12 mouse cellular contexts compared by ENCODE assay signal in genomic region chr19:16494816-16495516, GRCm38 (mm10).
"Had no signal": no experiment of that assay in that cellular context is flagged by ENCODE, and none has a peak within 500 bp of the region (broad histone marks: within the 10 kb centered on the region; RNA-seq: fewer than 3 reads in every experiment).

No protein-coding gene starts in this region.

- H3K9me3 ChIP-seq: megakaryocyte, embryonic 14.5 days; midbrain, embryonic 12.5 days; neural tube, embryonic 13.5 days had no signal

- H3K4me2 ChIP-seq: lung, embryonic 14.5 days; midbrain, embryonic 12.5 days; neural tube, embryonic 13.5 days had no signal

- DNase-seq: kidney, adult 18-20 months; kidney, postnatal 10 days; kidney, postnatal 4 days; lung, postnatal 4 days; right cerebral cortex, postnatal 14 days; thymus, postnatal 36 days had no signal

- ATAC-seq: midbrain, embryonic 16.5 days had no signal

- H3K4me1 ChIP-seq: megakaryocyte, embryonic 14.5 days had no signal

- H3K9ac ChIP-seq: lung, embryonic 14.5 days; midbrain, embryonic 12.5 days; neural tube, embryonic 13.5 days had no signal

- H3K4me3 ChIP-seq: layer of hippocampus, adult 2 months; megakaryocyte, embryonic 14.5 days; midbrain, embryonic 12.5 days; neural tube, embryonic 13.5 days had no signal

- H3K27me3 ChIP-seq: midbrain, embryonic 12.5 days; neural tube, embryonic 13.5 days had no signal

- H3K36me3 ChIP-seq: midbrain, embryonic 12.5 days; neural tube, embryonic 13.5 days had no signal

- H3K27ac ChIP-seq: layer of hippocampus, adult 2 months; midbrain, embryonic 12.5 days; neural tube, embryonic 13.5 days had no signal
